Mouse (Mus musculus): ENCODE results near the gene Lrrc8c.

The Lrrc8c gene

GRCm38 (mm10) chr5:105519096-105519975, at the start of gene Lrrc8c:
Lrrc8c (plus strand) TSS chr5:105519388.
- under 1% methylated on average over 91 of the region's 93 CpGs for WGBS

- 60% methylated on average over 5 of the region's 5 CpGs for WGBS
Measured at GRCm38 (mm10) chr5:105472983-105473705, 46.0 kb upstream of the Lrrc8c start.

GRCm38 (mm10) chr5:105477527-105477926, 41.7 kb upstream of the Lrrc8c start:
- WGBS = 87% methylated on average over 9 of the region's 9 CpGs

GRCm38 (mm10) chr5:105479673-105480072, 39.5 kb upstream of the Lrrc8c start:
- WGBS = 72% methylated on average over 13 of the region's 13 CpGs

- 96% methylated on average over 17 of the region's 17 CpGs for WGBS
Measured at GRCm38 (mm10) chr5:105480561-105480960, 38.6 kb upstream of the Lrrc8c start.

- WGBS = 85% methylated on average over 2 of the region's 2 CpGs
Measured at GRCm38 (mm10) chr5:105483632-105484031, 35.6 kb upstream of the Lrrc8c start.

- WGBS = 37% methylated on average over 6 of the region's 6 CpGs
Measured at GRCm38 (mm10) chr5:105484247-105484646, 34.9 kb upstream of the Lrrc8c start.

GRCm38 (mm10) chr5:105484891-105485290, 34.3 kb upstream of the Lrrc8c start:
- WGBS = 88% methylated on average over 14 of the region's 14 CpGs

GRCm38 (mm10) chr5:105490211-105490610, 29.0 kb upstream of the Lrrc8c start:
- WGBS = 60% methylated on average over 5 of the region's 5 CpGs

- 40% methylated on average over 4 of the region's 4 CpGs for WGBS
Measured at GRCm38 (mm10) chr5:105491389-105491788, 27.8 kb upstream of the Lrrc8c start.

- 38% methylated on average over 10 of the region's 10 CpGs for WGBS
Measured at GRCm38 (mm10) chr5:105492367-105493246, 26.6 kb upstream of the Lrrc8c start.

GRCm38 (mm10) chr5:105493377-105493776, 25.8 kb upstream of the Lrrc8c start:
- WGBS = 59% methylated on average over 7 of the region's 7 CpGs

- 39% methylated on average over 10 of the region's 10 CpGs for WGBS
Measured at GRCm38 (mm10) chr5:105494246-105494917, 24.8 kb upstream of the Lrrc8c start.

GRCm38 (mm10) chr5:105494918-105495901, 24.0 kb upstream of the Lrrc8c start:
- WGBS = 12% methylated on average over 22 of the region's 24 CpGs

- WGBS = 74% methylated on average over 4 of the region's 4 CpGs
Measured at GRCm38 (mm10) chr5:105496133-105496532, 23.1 kb upstream of the Lrrc8c start.

- 73% methylated on average over 7 of the region's 7 CpGs for WGBS
Measured at GRCm38 (mm10) chr5:105496586-105496985, 22.6 kb upstream of the Lrrc8c start.

- 41% methylated on average over 4 of the region's 4 CpGs for WGBS
Measured at GRCm38 (mm10) chr5:105498429-105499000, 20.7 kb upstream of the Lrrc8c start.

GRCm38 (mm10) chr5:105499396-105499795, 19.8 kb upstream of the Lrrc8c start:
- 23% methylated on average over 1 of the region's 1 CpGs for WGBS

All from cerebral cortex, adult 2 months (tissue).